Mouse (Mus musculus): ENCODE results near the gene Cpeb3. TPM values are rescaled to one million over a fixed set of nuclear protein-coding genes. Genes with fewer than 3 reads are reported as not detected.
A peak's percentile ranks its signal among the peaks of the same experiment; 100 is the strongest.

The Cpeb3 gene
- polyA plus RNA-seq, 1 experiment = not detected

DNA sequence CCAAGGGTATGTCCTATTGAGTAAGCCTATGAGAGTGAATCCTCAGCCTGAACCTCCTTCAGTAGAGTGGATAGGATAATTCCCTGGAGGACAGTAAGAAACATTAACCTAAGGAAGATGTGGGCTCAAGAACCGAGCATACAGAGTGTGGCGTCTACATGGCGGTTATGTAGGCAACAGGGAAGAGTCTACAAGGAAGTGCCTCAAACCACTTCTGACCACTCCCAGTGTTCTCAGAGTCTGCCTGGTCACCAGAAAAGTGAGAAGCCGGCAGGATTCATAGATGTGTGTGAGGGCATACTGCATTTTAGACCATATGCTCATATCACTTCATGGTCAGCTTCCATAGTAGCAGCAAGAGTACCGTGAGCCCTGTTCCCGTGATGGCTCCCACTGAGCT is 159.9 kb downstream of the Cpeb3 start:
- TF ChIP-seq CTCF (IDR thresholded peaks at IDR 0.05; ENCODE audit: insufficient read depth, low read depth, low read length) (no peak), POLR2A (IDR thresholded peaks at IDR 0.05; ENCODE audit: insufficient read depth, low read depth, low read length) (no peak)
- WGBS = 89% methylated on average over 6 of the region's 6 CpGs
- H3K27ac ChIP-seq (ENCODE audit: insufficient read depth, low read depth, low read length) = no peak overlapping the region
- no peak overlapping the region for H3K4me3 ChIP-seq (ENCODE audit: insufficient read depth, low read depth, low read length)
- 0 out of 2 replicates have a peak, but pooled peaks cover 5% of the 10 kb centered on the region for H3K4me1 ChIP-seq (ENCODE audit: control insufficient read depth, insufficient read depth, low read length)

DNA sequence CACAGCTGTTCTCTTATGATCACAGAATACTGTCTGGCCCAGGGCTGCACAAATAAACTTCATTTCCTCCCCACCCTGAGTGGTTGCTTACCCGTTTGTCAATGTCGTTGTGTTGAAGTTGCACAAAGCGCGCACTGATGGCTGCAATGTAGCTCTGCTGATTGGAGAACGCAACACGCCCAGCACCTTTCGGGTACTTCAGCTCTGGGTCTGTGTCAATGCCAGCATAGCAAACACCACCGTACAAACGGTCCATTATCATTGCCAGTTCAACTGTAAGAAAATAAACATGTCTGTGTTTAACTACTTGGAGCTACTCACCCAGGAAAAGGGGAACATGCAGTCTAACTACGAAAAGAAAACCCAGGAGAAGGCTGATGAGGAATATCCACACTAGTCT is 164.0 kb downstream of the Cpeb3 start:
- no peaks in the 10 kb centered on the region for H3K4me1 ChIP-seq (ENCODE audit: control insufficient read depth, insufficient read depth, low read length)
- WGBS = 45% methylated on average over 10 of the region's 10 CpGs
- TF ChIP-seq POLR2A (IDR thresholded peaks at IDR 0.05; ENCODE audit: insufficient read depth, low read depth, low read length) (no peak), CTCF (IDR thresholded peaks at IDR 0.05; ENCODE audit: insufficient read depth, low read depth, low read length) (no peak)
- H3K27ac ChIP-seq (ENCODE audit: insufficient read depth, low read depth, low read length) = no peak overlapping the region
- no peak overlapping the region for H3K4me3 ChIP-seq (ENCODE audit: insufficient read depth, low read depth, low read length)

DNA sequence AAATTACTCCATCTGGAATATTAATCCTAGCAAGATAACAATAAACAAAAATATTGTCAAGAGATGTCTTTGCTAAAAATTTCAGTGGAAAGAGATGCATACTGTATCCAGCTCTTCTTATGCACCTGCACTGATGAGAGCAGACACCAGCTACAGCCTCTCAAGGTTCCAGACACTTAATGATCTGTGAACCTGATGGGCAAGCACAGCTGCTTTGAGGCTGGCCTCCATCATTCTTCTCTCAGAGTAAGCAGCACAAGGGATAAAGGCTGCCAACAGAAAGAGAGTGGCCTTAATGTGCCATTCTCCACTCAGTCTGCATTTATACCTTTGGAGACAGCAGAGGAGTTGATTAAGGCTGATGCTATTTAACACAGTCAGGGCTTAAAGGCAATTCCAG is 167.5 kb downstream of the Cpeb3 start:
- Histone ChIP-seq H3K27ac (ENCODE audit: insufficient read depth, low read depth, low read length) (no peak overlapping the region), H3K4me1 (ENCODE audit: control insufficient read depth, insufficient read depth, low read length) (no peaks in the 10 kb centered on the region), H3K4me3 (ENCODE audit: insufficient read depth, low read depth, low read length) (no peak overlapping the region)
- no peak for TF ChIP-seq CTCF (IDR thresholded peaks at IDR 0.05; ENCODE audit: insufficient read depth, low read depth, low read length)
- TF ChIP-seq POLR2A (IDR thresholded peaks at IDR 0.05; ENCODE audit: insufficient read depth, low read depth, low read length) = no peak

DNA sequence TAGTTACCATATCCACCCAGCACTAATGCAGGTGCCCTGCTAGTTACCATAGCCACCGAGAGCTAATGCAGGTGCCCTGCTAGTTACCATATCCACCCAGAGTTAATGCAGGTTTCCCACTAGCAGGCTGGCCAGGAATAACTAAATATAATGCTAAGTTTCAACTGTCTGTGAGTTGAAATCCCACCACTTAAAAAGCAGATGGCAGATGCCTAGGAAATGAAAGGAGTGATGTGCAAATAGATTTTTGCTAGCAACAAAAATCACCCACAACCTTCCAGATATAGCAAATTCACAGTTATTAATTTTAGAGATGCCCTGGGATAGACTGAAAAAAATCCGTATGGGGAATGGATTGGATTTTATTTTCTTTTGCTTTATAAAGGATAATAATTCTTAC is 176.0 kb downstream of the Cpeb3 start:
- Histone ChIP-seq H3K27ac (ENCODE audit: insufficient read depth, low read depth, low read length) (no peak overlapping the region), H3K4me1 (ENCODE audit: control insufficient read depth, insufficient read depth, low read length) (peaks cover 5% of the 10 kb centered on the region), H3K4me3 (ENCODE audit: insufficient read depth, low read depth, low read length) (no peak overlapping the region)
- TF ChIP-seq POLR2A (IDR thresholded peaks at IDR 0.05; ENCODE audit: insufficient read depth, low read depth, low read length) = no peak
- TF ChIP-seq CTCF (IDR thresholded peaks at IDR 0.05; ENCODE audit: insufficient read depth, low read depth, low read length) = no peak
- WGBS = 85% methylated on average over 2 of the region's 2 CpGs

DNA sequence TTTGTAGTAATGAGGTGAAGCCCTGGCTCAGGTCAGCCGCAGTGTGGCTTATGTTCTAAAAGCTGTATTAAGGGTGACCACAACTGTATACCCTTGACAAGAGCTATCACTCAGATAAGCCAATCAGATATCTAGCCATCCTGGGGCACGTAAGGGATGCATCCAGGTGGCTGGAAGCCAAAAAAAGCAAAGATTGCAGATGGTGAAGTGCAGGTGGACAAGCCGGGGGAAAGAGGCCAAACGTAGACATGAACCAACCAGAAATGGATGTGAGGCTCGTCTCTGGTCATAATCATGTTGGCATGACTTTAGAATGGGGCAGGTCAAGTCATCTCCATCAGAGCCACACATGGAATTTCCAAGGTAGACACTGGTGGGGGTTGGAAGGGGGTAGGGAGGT is 177.0 kb downstream of the Cpeb3 start:
- no peak overlapping the region for H3K27ac ChIP-seq (ENCODE audit: insufficient read depth, low read depth, low read length)
- 89% methylated on average over 5 of the region's 5 CpGs for WGBS
- TF ChIP-seq POLR2A (IDR thresholded peaks at IDR 0.05; ENCODE audit: insufficient read depth, low read depth, low read length) (no peak), CTCF (IDR thresholded peaks at IDR 0.05; ENCODE audit: insufficient read depth, low read depth, low read length) (no peak)
- no peak overlapping the region for H3K4me3 ChIP-seq (ENCODE audit: insufficient read depth, low read depth, low read length)
- H3K4me1 ChIP-seq (ENCODE audit: control insufficient read depth, insufficient read depth, low read length) = peaks cover 9% of the 10 kb centered on the region

DNA sequence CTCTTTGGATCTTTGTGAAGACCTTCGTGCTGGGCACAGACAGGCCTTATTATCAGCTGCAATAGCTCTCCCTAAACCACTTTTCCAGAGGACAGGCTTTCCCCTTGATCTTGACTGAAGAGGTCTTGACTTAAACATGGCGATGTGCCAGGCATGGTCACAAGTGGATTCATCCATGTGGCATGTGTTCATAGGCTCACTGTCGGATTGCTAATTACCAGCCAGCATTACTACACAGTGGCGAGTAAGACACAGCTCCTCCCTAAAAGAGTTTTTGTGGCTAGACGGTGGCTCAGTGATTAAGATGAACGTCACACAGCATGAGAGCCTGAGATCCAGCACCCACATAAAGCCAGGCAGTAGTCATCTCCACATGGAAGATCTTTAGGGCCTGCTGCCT is 178.6 kb downstream of the Cpeb3 start:
- TF ChIP-seq POLR2A (IDR thresholded peaks at IDR 0.05; ENCODE audit: insufficient read depth, low read depth, low read length) = no peak
- Histone ChIP-seq H3K4me1 (ENCODE audit: control insufficient read depth, insufficient read depth, low read length) (peaks cover 25% of the 10 kb centered on the region), H3K4me3 (ENCODE audit: insufficient read depth, low read depth, low read length) (no peak overlapping the region), H3K27ac (ENCODE audit: insufficient read depth, low read depth, low read length) (0 out of 2 replicates have a peak overlapping the region, but pooled peaks have one; percentile 10)
- 27% methylated on average over 6 of the region's 6 CpGs for WGBS

DNA sequence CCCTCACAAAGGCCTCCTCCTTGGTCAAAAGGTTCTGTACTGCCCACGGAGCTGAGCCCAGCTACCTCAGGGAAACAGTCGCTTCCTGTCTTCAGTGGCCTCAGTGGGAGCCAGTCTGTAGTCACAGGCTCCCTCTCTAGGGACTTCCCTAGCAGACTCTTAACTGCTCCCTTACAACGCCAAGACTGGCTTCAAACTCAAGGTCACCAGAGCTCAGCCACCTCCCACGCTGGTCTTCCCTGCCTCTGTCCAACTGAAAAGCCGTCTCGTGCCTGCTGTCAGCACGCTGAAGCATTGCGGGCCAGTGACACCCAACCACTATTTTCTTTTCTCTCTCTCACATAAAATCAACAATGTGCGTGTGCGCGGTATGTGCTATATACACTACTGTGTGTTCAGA is 182.0 kb downstream of the Cpeb3 start:
- H3K27ac ChIP-seq (ENCODE audit: insufficient read depth, low read depth, low read length) = no peak overlapping the region
- no peak overlapping the region for H3K4me3 ChIP-seq (ENCODE audit: insufficient read depth, low read depth, low read length)
- 82% methylated on average over 11 of the region's 11 CpGs for WGBS
- TF ChIP-seq POLR2A (IDR thresholded peaks at IDR 0.05; ENCODE audit: insufficient read depth, low read depth, low read length) (no peak), CTCF (IDR thresholded peaks at IDR 0.05; ENCODE audit: insufficient read depth, low read depth, low read length) (no peak)
- peaks cover 28% of the 10 kb centered on the region for H3K4me1 ChIP-seq (ENCODE audit: control insufficient read depth, insufficient read depth, low read length)

DNA sequence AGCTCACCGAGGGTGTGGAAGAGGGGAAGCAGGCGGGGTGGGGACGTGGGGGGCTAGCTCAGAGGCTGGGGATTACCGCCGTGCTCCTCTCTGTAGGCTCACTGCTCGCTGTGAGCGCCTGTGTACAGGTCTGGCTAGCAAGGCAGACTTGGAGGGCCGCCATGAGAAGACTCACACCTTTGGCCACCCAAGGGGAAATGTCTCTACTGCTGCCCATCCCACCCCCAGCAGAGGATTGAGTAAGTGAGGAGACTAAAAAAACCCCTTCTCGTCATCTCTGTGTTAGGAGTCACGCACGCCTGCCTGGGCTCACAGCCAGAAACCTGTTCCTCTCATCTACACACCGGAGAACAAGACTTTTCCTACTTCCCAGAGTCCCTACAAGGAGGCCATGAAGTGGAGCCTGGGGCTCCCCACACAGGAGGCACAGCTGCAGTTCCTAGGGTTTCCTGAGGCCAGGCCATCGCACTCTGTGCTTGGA is 182.5 kb downstream of the Cpeb3 start:
- Histone ChIP-seq H3K4me1 (ENCODE audit: control insufficient read depth, insufficient read depth, low read length) (peaks cover 29% of the 10 kb centered on the region), H3K27ac (ENCODE audit: insufficient read depth, low read depth, low read length) (no peak overlapping the region), H3K4me3 (ENCODE audit: insufficient read depth, low read depth, low read length) (no peak overlapping the region)
- TF ChIP-seq POLR2A (IDR thresholded peaks at IDR 0.05; ENCODE audit: insufficient read depth, low read depth, low read length) (no peak), CTCF (IDR thresholded peaks at IDR 0.05; ENCODE audit: insufficient read depth, low read depth, low read length) (no peak)
- 64% methylated on average over 13 of the region's 13 CpGs for WGBS

DNA sequence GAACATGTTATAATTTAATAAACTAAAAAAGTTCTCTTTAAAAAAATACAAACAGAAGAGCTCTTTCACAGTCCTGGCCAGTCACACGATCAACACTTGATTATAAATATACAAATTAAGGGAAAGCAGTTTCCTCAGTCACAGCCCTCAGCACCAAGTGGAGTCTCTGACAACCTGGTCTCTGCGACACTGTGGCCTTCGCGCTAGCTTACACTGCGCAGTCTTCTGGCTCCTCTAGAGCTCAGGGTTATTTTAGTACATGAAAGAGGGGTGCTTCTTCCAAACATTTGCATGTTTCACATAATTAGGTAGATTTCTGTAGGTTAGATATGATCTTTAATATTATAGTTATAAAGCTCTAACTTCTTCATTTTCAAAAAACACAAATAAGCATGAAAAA is 186.3 kb downstream of the Cpeb3 start:
- Histone ChIP-seq H3K4me3 (ENCODE audit: insufficient read depth, low read depth, low read length) (no peak overlapping the region), H3K27ac (ENCODE audit: insufficient read depth, low read depth, low read length) (no peak overlapping the region), H3K4me1 (ENCODE audit: control insufficient read depth, insufficient read depth, low read length) (peaks cover 36% of the 10 kb centered on the region)
- 59% methylated on average over 5 of the region's 5 CpGs for WGBS
- TF ChIP-seq CTCF (IDR thresholded peaks at IDR 0.05; ENCODE audit: insufficient read depth, low read depth, low read length) (no peak), POLR2A (IDR thresholded peaks at IDR 0.05; ENCODE audit: insufficient read depth, low read depth, low read length) (no peak)

DNA sequence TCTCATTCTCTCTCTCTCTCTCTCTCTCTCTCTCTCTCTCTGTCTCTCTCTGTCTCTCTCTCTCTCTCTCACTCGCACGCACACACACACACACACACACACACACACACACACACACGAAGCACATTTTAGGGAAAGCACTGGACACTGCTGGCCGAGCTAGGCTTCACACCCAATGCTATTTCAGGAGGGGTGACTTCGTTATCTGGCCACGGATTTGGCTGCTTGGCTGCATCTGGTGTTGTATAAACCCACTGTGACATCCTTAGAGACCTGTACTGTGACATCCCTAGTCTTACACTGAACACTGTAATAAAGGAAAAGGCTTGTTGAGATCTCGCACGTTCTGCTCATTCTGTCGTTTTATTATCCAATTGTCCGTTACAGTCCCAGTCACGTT is 187.4 kb downstream of the Cpeb3 start:
- 53% methylated on average over 11 of the region's 11 CpGs for WGBS
- Histone ChIP-seq H3K4me3 (ENCODE audit: insufficient read depth, low read depth, low read length) (no peak overlapping the region), H3K4me1 (ENCODE audit: control insufficient read depth, insufficient read depth, low read length) (peaks cover 28% of the 10 kb centered on the region), H3K27ac (ENCODE audit: insufficient read depth, low read depth, low read length) (no peak overlapping the region; the same call in 1 of the 2 replicates)
- TF ChIP-seq CTCF (IDR thresholded peaks at IDR 0.05; ENCODE audit: insufficient read depth, low read depth, low read length) = no peak
- no peak for TF ChIP-seq POLR2A (IDR thresholded peaks at IDR 0.05; ENCODE audit: insufficient read depth, low read depth, low read length)
